Mouse (Mus musculus): ENCODE results near the gene Cdc42bpb.

DNA sequence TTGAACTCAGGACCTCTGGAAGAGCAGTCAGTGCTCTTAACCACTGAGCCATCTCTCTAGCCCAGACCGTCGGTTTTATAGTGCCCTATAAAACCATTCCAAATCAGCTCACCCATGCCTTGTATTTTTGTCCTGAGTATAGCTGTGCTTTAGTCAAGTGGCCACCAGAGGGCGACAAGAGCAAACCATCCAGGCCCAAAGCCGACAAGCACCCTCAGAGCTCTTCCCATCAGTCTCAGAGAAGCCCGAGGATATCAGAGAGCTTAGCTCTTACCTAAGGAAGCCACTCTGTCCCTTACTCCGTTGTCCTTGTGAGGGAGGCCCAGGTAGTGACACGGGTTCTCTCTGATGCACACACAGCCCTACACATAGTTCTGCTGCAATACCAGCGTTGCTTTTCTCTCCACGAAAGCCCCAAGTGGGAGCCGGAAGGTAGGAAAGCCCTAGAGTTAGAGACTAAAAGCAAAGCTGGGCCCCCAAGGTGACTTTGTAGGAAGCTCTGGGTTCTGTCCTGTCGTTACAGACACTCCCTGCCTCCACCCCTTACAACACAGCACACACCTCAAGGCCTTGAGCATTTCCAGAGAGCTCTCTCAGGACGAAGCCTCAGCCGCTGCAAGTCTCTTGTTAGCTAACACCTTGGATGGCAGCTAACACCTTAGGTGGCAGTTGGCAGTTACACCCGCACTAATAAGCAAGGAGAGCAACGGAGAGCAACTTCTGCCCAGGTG lies 24.1 kb upstream of the Cdc42bpb start:
- TF ChIP-seq MAX (IDR thresholded peaks at IDR 0.05) (no peak), CTCF (IDR thresholded peaks at IDR 0.05; ENCODE audit: control insufficient read depth, insufficient read depth, insufficient read length) (peak; percentile 80), MYOG (IDR thresholded peaks at IDR 0.05; ENCODE audit: control insufficient read depth, extremely low read depth, insufficient read length) (no peak), FOSL1 (IDR thresholded peaks at IDR 0.05; ENCODE audit: insufficient read depth, low read length, poor library complexity, severe bottlenecking) (no peak)

All from C2C12 (cell line).